Mouse (Mus musculus): ENCODE results near the gene Gpr84.

Gene Gpr84

GRCm38 (mm10) chr15:103305792-103306645, 4.4 kb downstream of the Gpr84 start:
- DNase-seq (ENCODE audit: low spot score in 2 of 2): no peak

- DNase-seq (ENCODE audit: low spot score in 2 of 2): peak; percentile 79 to 87
These were observed 5.2 kb downstream of the Gpr84 start for GRCm38 (mm10) chr15:103305070-103305678.

GRCm38 (mm10) chr15:103304616-103304969, 5.8 kb downstream of the Gpr84 start:
- DNase-seq (ENCODE audit: low spot score in 2 of 2): no peak

- no peak for DNase-seq (ENCODE audit: low spot score in 2 of 2)
These were observed 6.3 kb downstream of the Gpr84 start for GRCm38 (mm10) chr15:103303916-103304615.

GRCm38 (mm10) chr15:103302341-103303021, 7.9 kb downstream of the Gpr84 start:
- no peak for DNase-seq (ENCODE audit: low spot score in 2 of 2)

GRCm38 (mm10) chr15:103301547-103302340, 8.7 kb downstream of the Gpr84 start:
- DNase-seq (ENCODE audit: low spot score in 2 of 2): no peak

- no peak for DNase-seq (ENCODE audit: low spot score in 2 of 2)
These were observed 9.4 kb downstream of the Gpr84 start for GRCm38 (mm10) chr15:103301046-103301445.

GRCm38 (mm10) chr15:103300560-103300959, 9.9 kb downstream of the Gpr84 start:
- DNase-seq (ENCODE audit: low spot score in 2 of 2): no peak

- no peak for DNase-seq (ENCODE audit: low spot score in 2 of 2)
These were observed 10.3 kb downstream of the Gpr84 start for GRCm38 (mm10) chr15:103300067-103300471.

GRCm38 (mm10) chr15:103299644-103300043, 10.8 kb downstream of the Gpr84 start:
- DNase-seq (ENCODE audit: low spot score in 2 of 2): no peak

- DNase-seq (ENCODE audit: low spot score in 2 of 2): no peak
These were observed 11.4 kb downstream of the Gpr84 start for GRCm38 (mm10) chr15:103298861-103299616.

- DNase-seq (ENCODE audit: low spot score in 2 of 2): no peak
These were observed 12.4 kb downstream of the Gpr84 start for GRCm38 (mm10) chr15:103298026-103298425.

- DNase-seq (ENCODE audit: low spot score in 2 of 2): no peak
These were observed 13.1 kb downstream of the Gpr84 start for GRCm38 (mm10) chr15:103297313-103297712.

- no peak for DNase-seq (ENCODE audit: low spot score in 2 of 2)
These were observed 14.6 kb downstream of the Gpr84 start for GRCm38 (mm10) chr15:103295851-103296250.

- DNase-seq (ENCODE audit: low spot score in 2 of 2): no peak
These were observed 15.8 kb downstream of the Gpr84 start for GRCm38 (mm10) chr15:103294649-103295048.

GRCm38 (mm10) chr15:103293375-103293774, 17.0 kb downstream of the Gpr84 start:
- DNase-seq (ENCODE audit: low spot score in 2 of 2): no peak

- no peak for DNase-seq (ENCODE audit: low spot score in 2 of 2)
These were observed 17.6 kb downstream of the Gpr84 start for GRCm38 (mm10) chr15:103292673-103293345.

GRCm38 (mm10) chr15:103290843-103291242, 19.6 kb downstream of the Gpr84 start:
- DNase-seq (ENCODE audit: low spot score in 2 of 2): no peak

- DNase-seq (ENCODE audit: low spot score in 2 of 2): no peak
These were observed 20.0 kb downstream of the Gpr84 start for GRCm38 (mm10) chr15:103290417-103290816.

GRCm38 (mm10) chr15:103289600-103289999, 20.8 kb downstream of the Gpr84 start:
- no peak for DNase-seq (ENCODE audit: low spot score in 2 of 2)
